Mouse (Mus musculus) lung, embryonic 15.5 days (tissue): ENCODE results near the gene B4galnt3. TPM values are rescaled to one million over a fixed set of nuclear protein-coding genes. Genes with fewer than 3 reads are reported as not detected.
A peak's percentile ranks its signal among the peaks of the same experiment; 100 is the strongest.

Source experiments
- ATAC-seq: fragments of 200-750 bp; cut with Nextera tagmentation; 2 replicates; pipeline ENCODE4 v1.8.0; 2017; ENCODE audit warnings: moderate number of reproducible peaks, borderline replicate concordance; ENCODE audit not compliant: low FRiP score, low TSS enrichment; ENCODE audit errors: extremely low read depth
- H3K27ac ChIP-seq: fragments of 300-500 bp; sonication (generic); 2 replicates; pipeline ENCODE4 v1.5.1; 2015; ENCODE audit warnings: moderate library complexity, mild to moderate bottlenecking, inconsistent platforms
- H3K27me3 ChIP-seq: fragments of 300-500 bp; sonication (generic); 2 replicates; pipeline ENCODE4 v1.6.1; 2015; ENCODE audit warnings: inconsistent platforms
- H3K36me3 ChIP-seq: fragments of 300-500 bp; sonication (generic); 2 replicates; pipeline ENCODE4 v1.6.1; 2015; ENCODE audit warnings: inconsistent platforms
- H3K4me1 ChIP-seq: fragments of 300-500 bp; sonication (generic); 2 replicates; pipeline ENCODE4 v1.6.1; 2015; ENCODE audit warnings: inconsistent platforms
- H3K4me2 ChIP-seq: fragments of 300-500 bp; sonication (generic); 2 replicates; pipeline ENCODE4 v1.6.1; 2015; ENCODE audit warnings: inconsistent platforms, mild to moderate bottlenecking, moderate library complexity
- H3K4me3 ChIP-seq: fragments of 300-500 bp; sonication (generic); 2 replicates; pipeline ENCODE4 v1.5.1; 2015; ENCODE audit warnings: mild to moderate bottlenecking, inconsistent platforms
- H3K9ac ChIP-seq: fragments of 300-500 bp; sonication (generic); 2 replicates; pipeline ENCODE4 v1.6.1; 2015; ENCODE audit warnings: inconsistent platforms
- H3K9me3 ChIP-seq: fragments of 300-500 bp; sonication (generic); 2 replicates; pipeline ENCODE4 v1.6.1; 2016; ENCODE audit warnings: inconsistent platforms
- WGBS: fragments of 180-500 bp; shearing (Covaris S2); methylation state at CpG from one replicate; pipeline ENCODE4 v1.1.7; 2015; 5-methylcytosine and 5-hydroxymethylcytosine counted together
- polyA plus RNA-seq: library from polyadenylated mRNA; unstranded; fragments of >200 nt; fragmentation: Nextera tagmentation; extraction: Ambion mirVana; gene quantifications from 2 replicates; pipeline ENCODE4 v1.2.1, GENCODE M21; 2015

B4galnt3 gene
- polyA plus RNA-seq, 1 experiment from 2014 or later = 0.32 TPM

DNA sequence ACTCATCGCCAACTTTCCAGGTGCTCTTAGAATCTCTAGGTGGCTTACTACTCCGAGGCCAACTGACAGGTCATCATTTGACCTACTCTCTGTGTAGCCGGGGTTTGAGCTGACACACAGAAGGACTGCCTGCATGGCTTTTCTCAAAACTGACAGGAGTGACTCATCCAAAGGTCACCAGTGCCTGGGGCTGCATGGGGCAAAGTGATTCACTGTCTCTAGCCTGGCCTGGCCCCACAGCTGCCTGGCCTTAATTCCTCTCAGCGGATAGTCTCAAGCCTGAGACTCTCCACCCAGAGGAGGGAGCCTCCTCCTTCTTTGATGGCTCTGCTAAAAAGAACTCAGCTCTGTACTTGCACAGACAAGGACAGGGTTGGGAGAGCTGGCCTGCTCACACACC, 103.4 kb downstream of the B4galnt3 start:
- peaks cover 50% of the 10 kb centered on the region for H3K4me1 ChIP-seq
- no peak overlapping the region for H3K4me3 ChIP-seq
- no peaks in the 10 kb centered on the region for H3K36me3 ChIP-seq
- no peak overlapping the region for H3K4me2 ChIP-seq
- H3K9me3 ChIP-seq = no peaks in the 10 kb centered on the region
- 60% methylated on average over 4 of the region's 4 CpGs for WGBS
- no peak overlapping the region for H3K27ac ChIP-seq
- no peak for ATAC-seq
- no peak overlapping the region for H3K9ac ChIP-seq
- no peaks in the 10 kb centered on the region for H3K27me3 ChIP-seq

DNA sequence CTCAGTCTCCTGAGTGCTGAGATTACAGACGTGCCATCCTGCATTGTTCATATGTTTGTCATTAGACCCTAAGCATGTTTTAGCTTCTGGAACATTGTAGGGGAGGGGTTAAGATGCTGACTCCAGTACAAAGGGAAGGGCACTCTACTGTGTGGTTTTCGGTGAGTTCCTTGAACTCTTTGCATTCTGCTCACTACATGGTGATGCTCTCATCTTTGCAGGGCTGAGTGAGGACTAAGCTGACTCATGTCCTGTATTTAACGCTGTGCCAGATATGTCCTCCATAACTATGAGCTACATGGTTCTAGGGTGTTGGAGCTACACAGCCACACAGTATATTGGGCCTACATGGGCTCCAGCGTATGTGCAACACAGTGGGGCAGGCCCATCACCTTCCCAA, 104.0 kb downstream of the B4galnt3 start:
- WGBS = 92% methylated on average over 4 of the region's 4 CpGs

GRCm38 (mm10) chr6:120189287-120189686, 105.1 kb downstream of the B4galnt3 start:
- H3K27ac ChIP-seq = no peak overlapping the region
- no peaks in the 10 kb centered on the region for H3K9me3 ChIP-seq
- no peak overlapping the region for H3K9ac ChIP-seq
- no peak overlapping the region for H3K4me3 ChIP-seq
- H3K36me3 ChIP-seq = no peaks in the 10 kb centered on the region
- WGBS = 90% methylated on average over 5 of the region's 5 CpGs
- H3K27me3 ChIP-seq = no peaks in the 10 kb centered on the region
- ATAC-seq = no peak
- H3K4me1 ChIP-seq = peaks cover 44% of the 10 kb centered on the region
- H3K4me2 ChIP-seq = no peak overlapping the region

More for the DNA sequence above, 104.0 kb downstream of the B4galnt3 start:
- H3K9me3 ChIP-seq = no peaks in the 10 kb centered on the region
- no peaks in the 10 kb centered on the region for H3K27me3 ChIP-seq
- H3K27ac ChIP-seq = no peak overlapping the region
- peaks cover 47% of the 10 kb centered on the region for H3K4me1 ChIP-seq
- no peaks in the 10 kb centered on the region for H3K36me3 ChIP-seq
- no peak overlapping the region for H3K4me3 ChIP-seq
- ATAC-seq = no peak
- no peak overlapping the region for H3K4me2 ChIP-seq
- H3K9ac ChIP-seq = no peak overlapping the region

GRCm38 (mm10) chr6:120188376-120189235, 105.8 kb downstream of the B4galnt3 start:
- H3K36me3 ChIP-seq = no peaks in the 10 kb centered on the region
- H3K4me3 ChIP-seq = no peak overlapping the region
- H3K4me2 ChIP-seq = peak overlapping the region; percentile 42
- H3K9me3 ChIP-seq = no peaks in the 10 kb centered on the region
- no peak for ATAC-seq
- peaks cover 39% of the 10 kb centered on the region for H3K4me1 ChIP-seq
- 30% methylated on average over 24 of the region's 24 CpGs for WGBS
- 0 out of 2 replicates have a peak overlapping the region, but pooled peaks have one; percentile 13 for H3K9ac ChIP-seq
- no peaks in the 10 kb centered on the region for H3K27me3 ChIP-seq
- H3K27ac ChIP-seq = peak overlapping the region; percentile 27; the same call in 1 of the 2 replicates

DNA sequence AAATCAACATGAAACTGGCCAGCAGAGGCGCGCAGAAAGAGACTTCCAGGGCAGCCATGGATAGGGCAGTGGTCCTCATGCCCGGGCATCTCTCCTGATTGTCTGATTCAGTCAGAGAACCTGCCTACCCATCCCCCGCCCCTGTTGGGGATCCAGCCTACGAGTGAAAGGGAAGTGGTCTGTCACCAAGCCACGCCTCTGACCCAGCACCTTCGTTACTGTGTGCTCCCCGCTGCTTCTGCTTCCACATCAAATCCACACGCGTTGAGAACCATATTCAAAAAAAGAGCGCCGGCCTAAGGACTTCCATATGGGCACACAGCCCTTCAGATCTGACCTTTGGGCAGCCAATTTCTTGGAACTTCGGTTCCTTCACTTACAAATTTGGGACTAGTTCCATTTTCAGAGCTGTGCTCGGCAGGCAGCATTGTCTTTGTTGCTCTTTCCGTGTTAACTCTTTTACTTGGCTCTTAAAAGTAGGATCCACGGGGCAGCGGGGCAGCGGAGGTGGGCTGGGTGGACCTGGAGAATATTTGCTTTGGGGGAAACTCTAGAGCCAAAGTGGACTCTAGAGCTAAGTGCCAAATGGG, 106.7 kb downstream of the B4galnt3 start:
- Histone ChIP-seq H3K4me2 (peak overlapping the region; percentile 42), H3K27ac (peak overlapping the region; percentile 27; the same call in 1 of the 2 replicates), H3K27me3 (no peaks in the 10 kb centered on the region), H3K4me3 (no peak overlapping the region), H3K9me3 (no peaks in the 10 kb centered on the region), H3K36me3 (no peaks in the 10 kb centered on the region), H3K9ac (no peak overlapping the region), H3K4me1 (peaks cover 39% of the 10 kb centered on the region)
- WGBS = 25% methylated on average over 18 of the region's 18 CpGs
- no peak for ATAC-seq

DNA sequence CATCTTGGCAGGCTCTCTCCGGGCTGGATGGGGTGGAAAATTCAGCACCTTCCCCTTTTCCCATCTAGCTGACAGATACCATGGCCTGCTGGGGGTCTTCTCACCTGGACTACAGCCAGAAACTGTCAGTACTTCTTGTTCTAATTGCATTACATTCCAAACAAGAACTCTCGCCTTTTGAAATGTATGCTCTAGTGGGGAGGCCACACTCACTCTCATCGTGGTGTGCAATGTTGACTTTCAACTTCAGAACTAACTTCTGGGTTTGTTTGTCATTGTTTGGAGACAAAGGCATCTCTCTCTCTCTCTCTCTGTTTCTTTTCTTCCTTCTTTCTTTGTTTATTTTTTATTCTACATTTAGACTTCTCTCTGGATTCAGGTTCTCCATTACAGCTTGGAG, 107.8 kb downstream of the B4galnt3 start:
- Histone ChIP-seq H3K4me3 (no peak overlapping the region), H3K4me2 (no peak overlapping the region), H3K27ac (no peak overlapping the region), H3K36me3 (no peaks in the 10 kb centered on the region), H3K9me3 (no peaks in the 10 kb centered on the region), H3K4me1 (peaks cover 30% of the 10 kb centered on the region), H3K27me3 (no peaks in the 10 kb centered on the region), H3K9ac (no peak overlapping the region)
- ATAC-seq = no peak
- 29% methylated on average over 3 of the region's 3 CpGs for whole genome bisulfite sequencing

- H3K4me2 ChIP-seq = no peak overlapping the region
- no peaks in the 10 kb centered on the region for H3K27me3 ChIP-seq
- 52% methylated on average over 7 of the region's 7 CpGs for WGBS
- H3K9me3 ChIP-seq = no peaks in the 10 kb centered on the region
- no peak for ATAC-seq
- H3K27ac ChIP-seq = no peak overlapping the region
- H3K4me3 ChIP-seq = no peak overlapping the region
- H3K36me3 ChIP-seq = no peaks in the 10 kb centered on the region
- H3K4me1 ChIP-seq = peaks cover 28% of the 10 kb centered on the region
- H3K9ac ChIP-seq = no peak overlapping the region
Observed at GRCm38 (mm10) chr6:120185756-120186155, 108.6 kb downstream of the B4galnt3 start.

DNA sequence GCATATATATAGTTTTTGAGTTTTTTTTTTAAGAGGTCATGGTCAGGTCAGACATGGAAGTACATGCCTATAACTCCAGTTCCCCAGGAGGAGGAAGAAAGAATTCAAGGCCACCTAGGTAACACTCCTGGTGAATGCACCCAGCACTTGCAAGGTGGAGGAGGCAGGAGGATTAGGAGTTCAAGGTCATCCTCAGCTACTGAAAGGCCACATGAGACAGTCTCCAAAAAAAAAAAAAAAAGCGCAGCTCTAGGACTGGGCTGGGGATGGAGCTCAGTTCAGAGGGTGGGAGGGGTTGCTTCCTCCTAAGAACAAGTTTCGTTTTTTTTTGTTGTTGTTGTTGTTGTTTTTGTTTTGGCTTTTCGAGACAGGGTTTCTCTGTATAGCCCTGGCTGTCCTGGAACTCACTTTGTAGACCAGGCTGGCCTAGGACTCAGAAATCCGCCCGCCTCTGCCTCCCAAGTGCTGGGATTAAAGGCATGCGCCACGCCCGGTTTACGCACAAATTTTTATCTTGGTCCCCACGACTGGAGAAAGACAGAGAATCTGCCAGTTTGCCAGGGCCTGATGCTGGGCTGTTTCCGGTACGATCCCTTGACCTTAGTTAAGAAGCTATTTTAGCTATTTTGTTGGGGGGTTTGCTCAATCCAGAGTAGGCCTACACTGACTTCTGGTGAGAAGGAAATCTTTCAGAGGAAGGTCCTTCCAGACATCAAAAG, 109.2 kb downstream of the B4galnt3 start:
- no peaks in the 10 kb centered on the region for H3K9me3 ChIP-seq
- H3K9ac ChIP-seq = no peak overlapping the region
- H3K36me3 ChIP-seq = no peaks in the 10 kb centered on the region
- H3K27me3 ChIP-seq = no peaks in the 10 kb centered on the region
- H3K27ac ChIP-seq = no peak overlapping the region
- H3K4me2 ChIP-seq = no peak overlapping the region
- H3K4me1 ChIP-seq = peaks cover 28% of the 10 kb centered on the region
- H3K4me3 ChIP-seq = no peak overlapping the region
- ATAC-seq = no peak
- WGBS = 86% methylated on average over 12 of the region's 12 CpGs

GRCm38 (mm10) chr6:120183771-120184170, 110.6 kb downstream of the B4galnt3 start:
- H3K9me3 ChIP-seq = no peaks in the 10 kb centered on the region
- no peaks in the 10 kb centered on the region for H3K27me3 ChIP-seq
- no peak overlapping the region for H3K4me2 ChIP-seq
- WGBS = 83% methylated on average over 4 of the region's 4 CpGs
- H3K4me3 ChIP-seq = no peak overlapping the region
- H3K4me1 ChIP-seq = peaks cover 25% of the 10 kb centered on the region
- no peak overlapping the region for H3K27ac ChIP-seq
- no peak overlapping the region for H3K9ac ChIP-seq
- ATAC-seq = no peak
- no peaks in the 10 kb centered on the region for H3K36me3 ChIP-seq

GRCm38 (mm10) chr6:120182160-120182559, 112.2 kb downstream of the B4galnt3 start:
- H3K4me3 ChIP-seq = no peak overlapping the region
- H3K4me1 ChIP-seq = peaks cover 9% of the 10 kb centered on the region
- H3K9ac ChIP-seq = no peak overlapping the region
- no peaks in the 10 kb centered on the region for H3K27me3 ChIP-seq
- H3K9me3 ChIP-seq = no peaks in the 10 kb centered on the region
- no peak overlapping the region for H3K27ac ChIP-seq
- H3K36me3 ChIP-seq = no peaks in the 10 kb centered on the region
- H3K4me2 ChIP-seq = no peak overlapping the region
- WGBS = 83% methylated on average over 5 of the region's 5 CpGs
- no peak for ATAC-seq

DNA sequence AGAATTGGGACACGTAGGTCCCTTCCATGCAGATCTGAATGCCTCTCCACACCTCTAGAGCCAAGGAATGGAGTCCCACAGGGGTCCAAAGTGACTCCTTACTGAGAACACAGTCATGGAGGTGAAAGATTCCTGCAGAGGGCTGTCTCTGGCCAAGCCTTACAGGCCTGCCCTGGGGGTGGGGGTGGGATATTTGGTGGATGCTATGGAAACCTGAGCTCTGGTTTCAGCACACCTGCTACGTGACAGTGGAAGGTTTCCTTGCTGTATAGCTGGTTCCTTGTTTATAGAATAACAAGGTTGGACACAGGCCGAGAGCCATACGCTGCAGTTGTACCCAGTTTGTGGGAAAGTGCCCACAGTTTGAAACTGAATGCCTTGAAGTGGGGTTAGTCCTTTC, 113.9 kb downstream of the B4galnt3 start:
- Histone ChIP-seq H3K27me3 (no peaks in the 10 kb centered on the region), H3K4me1 (no peaks in the 10 kb centered on the region), H3K9ac (no peak overlapping the region), H3K27ac (no peak overlapping the region), H3K9me3 (no peaks in the 10 kb centered on the region), H3K36me3 (no peaks in the 10 kb centered on the region), H3K4me3 (no peak overlapping the region), H3K4me2 (no peak overlapping the region)
- no peak for ATAC-seq
- 67% methylated on average over 4 of the region's 4 CpGs for WGBS

- no peak for ATAC-seq
- Histone ChIP-seq H3K9me3 (no peaks in the 10 kb centered on the region), H3K36me3 (no peaks in the 10 kb centered on the region), H3K4me1 (peaks cover 2% of the 10 kb centered on the region; the same call in 1 of the 2 replicates), H3K4me3 (no peak overlapping the region), H3K27ac (no peak overlapping the region), H3K4me2 (no peak overlapping the region), H3K27me3 (no peaks in the 10 kb centered on the region), H3K9ac (no peak overlapping the region)
- 69% methylated on average over 8 of the region's 8 CpGs for WGBS
Observed at GRCm38 (mm10) chr6:120179756-120180206, 114.6 kb downstream of the B4galnt3 start.
